9 mouse cellular contexts compared by ENCODE assay signal in genomic region chr11:113709731-113710256, GRCm38 (mm10). TPM values are rescaled to one million over a fixed set of nuclear protein-coding genes. Genes with fewer than 3 reads are reported as not detected.
DNase-seq lines count a peak whose midpoint lies in the region; ATAC-seq and TF ChIP-seq lines count a peak whose summit lies in the region.
"Had no signal": no experiment of that assay in that cellular context is flagged by ENCODE, and none has a peak within 500 bp of the region (broad histone marks: within the 10 kb centered on the region; RNA-seq: fewer than 3 reads in every experiment).

TSS of gene Cpsf4l (minus strand) at chr11:113710017.

- no peak for DNase-seq in heart, adult 2 months
- no peak for DNase-seq in heart, adult 8-10 months (ENCODE audit: low spot score)
- DNase-seq in ZHBTc4 (ENCODE audit: low read depth, low spot score): peak; percentile 96
- peak; percentile 33 for DNase-seq in hindbrain, embryonic 14.5 days (ENCODE audit: low spot score)
- DNase-seq in MN1 (ENCODE audit: low spot score): no peak
- no peak for DNase-seq in adrenal gland, postnatal 25 days
- no peak for DNase-seq in right cerebral cortex, postnatal 10 days (ENCODE audit: low spot score in 2 of 2)

- H3K36me3 ChIP-seq in heart, adult 2 months (ENCODE audit: control insufficient read depth, insufficient read depth, low read length): no peaks in the 10 kb centered on the region
- no peaks in the 10 kb centered on the region for H3K36me3 ChIP-seq in hindbrain, embryonic 14.5 days (replicated peaks; ENCODE audit: control insufficient read depth, insufficient read depth)
- no peaks in the 10 kb centered on the region for H3K36me3 ChIP-seq in midbrain, embryonic 16.5 days (ENCODE audit: control insufficient read depth, insufficient read depth, low read length)

- intact Hi-C loops in heart, adult 2 months (cut with DNase I): loop anchor here (2.0 kb wide), 1 partner anchor 41 kb away; the partner anchor contains the start of gene Cdc42ep4

- H3K27ac ChIP-seq in heart, adult 2 months: peak within 1 kb of the TSS; percentile 58
- H3K27ac ChIP-seq in hindbrain, embryonic 14.5 days: peak within 1 kb of the TSS; percentile 33
- peak within 1 kb of the TSS; percentile 66 for H3K27ac ChIP-seq in midbrain, embryonic 16.5 days (ENCODE audit: low read length)

- H3K79me2 ChIP-seq in heart, adult 2 months (replicated peaks; ENCODE audit: control insufficient read depth, insufficient read depth, low read length): no peaks in the 10 kb centered on the region

- 0 out of 2 replicates have a peak within 1 kb of the TSS, but pooled peaks have one; percentile 8 for H3K4me2 ChIP-seq in hindbrain, embryonic 14.5 days (replicated peaks)
- H3K4me2 ChIP-seq in midbrain, embryonic 16.5 days (ENCODE audit: low read length): 0 out of 2 replicates have a peak within 1 kb of the TSS, but pooled peaks have one; percentile 6

- H3K4me1 ChIP-seq in heart, adult 2 months (ENCODE audit: control insufficient read depth, insufficient read depth, low read length): peaks cover 8% of the 10 kb centered on the region
- peaks cover 15% of the 10 kb centered on the region for H3K4me1 ChIP-seq in hindbrain, embryonic 14.5 days (replicated peaks; ENCODE audit: control insufficient read depth, insufficient read depth, low read length)
- peaks cover 12% of the 10 kb centered on the region for H3K4me1 ChIP-seq in midbrain, embryonic 16.5 days (ENCODE audit: control insufficient read depth, insufficient read depth, low read length)

- no peaks in the 10 kb centered on the region for H3K27me3 ChIP-seq in heart, adult 2 months (ENCODE audit: control insufficient read depth, insufficient read depth, low read length)
- 0 out of 2 replicates have a peak, but pooled peaks cover 7% of the 10 kb centered on the region for H3K27me3 ChIP-seq in hindbrain, embryonic 14.5 days (ENCODE audit: control insufficient read depth, insufficient read depth, low read length)
- 0 out of 2 replicates have a peak, but pooled peaks cover 2% of the 10 kb centered on the region for H3K27me3 ChIP-seq in midbrain, embryonic 16.5 days (ENCODE audit: control insufficient read depth, insufficient read depth, low read depth, low read length)

- no peak for TF ChIP-seq POLR2A in heart, adult 2 months (IDR thresholded peaks at IDR 0.05; ENCODE audit: insufficient read depth, low read depth, low read length)

- H3K4me3 ChIP-seq in heart, adult 2 months: no peak within 1 kb of the TSS
- no peak within 1 kb of the TSS for H3K4me3 ChIP-seq in hindbrain, embryonic 14.5 days (replicated peaks; ENCODE audit: low read length)
- no peak within 1 kb of the TSS for H3K4me3 ChIP-seq in midbrain, embryonic 16.5 days (ENCODE audit: low read depth, low read length)

- no peak for TF ChIP-seq EP300 in heart, adult 2 months (IDR thresholded peaks at IDR 0.05; ENCODE audit: insufficient read depth, low read depth, low read length)

- ATAC-seq in hindbrain, embryonic 14.5 days (ENCODE audit: low FRiP score): peak; percentile 69
- peak; percentile 64 for ATAC-seq in midbrain, embryonic 16.5 days

- no peaks in the 10 kb centered on the region for H3K9me3 ChIP-seq in hindbrain, embryonic 14.5 days (ENCODE audit: control insufficient read depth, low read length)
- H3K9me3 ChIP-seq in midbrain, embryonic 16.5 days (replicated peaks; ENCODE audit: control insufficient read depth, low read length, poor library complexity, severe bottlenecking): no peaks in the 10 kb centered on the region

- peak within 1 kb of the TSS; percentile 24; the same call in 1 of the 2 replicates for H3K9ac ChIP-seq in heart, adult 2 months (ENCODE audit: low read depth, low read length)
- peak within 1 kb of the TSS; percentile 46; the same call in 1 of the 2 replicates for H3K9ac ChIP-seq in hindbrain, embryonic 14.5 days
- peak within 1 kb of the TSS; percentile 57 for H3K9ac ChIP-seq in midbrain, embryonic 16.5 days (ENCODE audit: low read depth, low read length)

- 24% methylated on average over 11 of the region's 11 CpGs for WGBS in heart, adult 2 months
- 5% methylated on average over 11 of the region's 11 CpGs for WGBS in hindbrain, embryonic 14.5 days
- 5% methylated on average over 11 of the region's 11 CpGs for WGBS in midbrain, embryonic 16.5 days

- no peak for TF ChIP-seq CTCF in heart, adult 2 months (IDR thresholded peaks at IDR 0.05)

RNA-seq across cellular contexts. Expression of gene Cpsf4l, which starts in this region (rescaled TPM):
- not detected for total RNA-seq in heart, adult 2 months (2021)
- polyA plus RNA-seq in heart, adult 2 months (2012; rRNA removed): 0.18 TPM in 1 of 2 replicates, not detected in the other
- not detected for total RNA-seq in heart, adult 8-10 months (2022)
- 0.27 and 0.54 TPM in 2 replicates for polyA plus RNA-seq in hindbrain, embryonic 14.5 days (2014; fragmentation: Nextera tagmentation; extraction: Ambion mirVana)
- 0.25 and 0.58 TPM in 2 replicates for polyA plus RNA-seq in midbrain, embryonic 16.5 days (2015; fragmentation: Nextera tagmentation; extraction: Ambion mirVana)
- 0.76 TPM in 2 replicates for total RNA-seq in adrenal gland, postnatal 25 days (2021)
- polyA plus RNA-seq: C2C12 had no signal

Comparison
In these comparisons a context has a peak if more than half of its experiments do, and no peak if none do; other contexts are left out.
1. Peak in DNase-seq, ATAC-seq, H3K27ac ChIP-seq, H3K9ac ChIP-seq and H3K4me2 ChIP-seq in hindbrain, embryonic 14.5 days; RNA of the gene not detected or under 1 TPM.
2. Peak in ATAC-seq, H3K27ac ChIP-seq, H3K9ac ChIP-seq and H3K4me2 ChIP-seq in midbrain, embryonic 16.5 days; RNA of the gene not detected or under 1 TPM.